Mouse (Mus musculus) brown adipose tissue, adult 24 weeks (tissue): ENCODE results near the gene Src. TPM values are rescaled to one million over a fixed set of nuclear protein-coding genes. Genes with fewer than 3 reads are reported as not detected.

ENCODE experiments used
- H3K27ac ChIP-seq: fragments of 200-500 bp; replicated peaks from 2 replicates; pipeline ENCODE4 v1.5.1; 2012; ENCODE audit warnings: low read depth, mild to moderate bottlenecking, low read length
- H3K4me1 ChIP-seq: fragments of 200-500 bp; 2 replicates; pipeline ENCODE4 v1.6.1; 2012; ENCODE audit warnings: low read length, mixed read lengths; ENCODE audit not compliant: control insufficient read depth, insufficient read depth, insufficient read length
- H3K4me3 ChIP-seq: fragments of 200-500 bp; 2 replicates; pipeline ENCODE4 v1.5.1; 2012; ENCODE audit warnings: low read depth, mild to moderate bottlenecking, low read length, moderate library complexity; ENCODE audit not compliant: insufficient read depth
- polyA plus RNA-seq: library from polyadenylated mRNA; stranded (reverse); fragments of >200 nt; gene quantifications from 2 replicates; pipeline ENCODE4 v1.2.4, GENCODE M21; 2012; ENCODE audit not compliant: missing spikeins, insufficient read depth, insufficient read length

The Src gene
- polyA plus RNA-seq, 1 experiment: 1.4 TPM

- H3K4me1 ChIP-seq: peaks cover under 1% of the 10 kb centered on the region; the same call in 1 of the 2 replicates
- H3K27ac ChIP-seq: no peak overlapping the region
- no peak overlapping the region for H3K4me3 ChIP-seq
Measured at GRCm38 (mm10) chr2:157509182-157509581, 90.9 kb downstream of the Src start.

- peaks cover 3% of the 10 kb centered on the region; the same call in 1 of the 2 replicates for H3K4me1 ChIP-seq
- H3K4me3 ChIP-seq: no peak overlapping the region
- H3K27ac ChIP-seq: no peak overlapping the region
Measured at GRCm38 (mm10) chr2:157510031-157510430, 91.8 kb downstream of the Src start.

DNA sequence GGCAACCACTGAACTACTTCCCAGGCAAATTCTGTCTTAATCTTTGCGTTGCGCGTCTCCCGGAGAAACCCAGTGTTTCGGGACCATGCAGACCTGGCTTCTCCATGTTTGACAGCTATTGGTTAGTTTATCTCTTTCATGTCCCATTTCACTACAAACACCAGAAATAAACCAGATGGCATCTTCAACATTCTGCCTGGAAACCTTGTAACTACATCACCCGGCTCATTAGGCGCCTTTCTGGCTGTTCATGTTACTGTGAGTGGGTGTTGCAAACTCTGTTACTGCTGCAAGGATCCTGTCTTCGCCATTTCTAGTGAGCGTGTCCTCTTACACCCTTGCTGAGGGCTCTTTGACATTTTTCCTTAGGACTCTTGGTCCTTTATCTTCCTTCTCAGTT, 94.6 kb downstream of the Src start:
- Histone ChIP-seq H3K4me3 (no peak overlapping the region), H3K27ac (peak overlapping the region; percentile 66), H3K4me1 (peaks cover 3% of the 10 kb centered on the region; the same call in 1 of the 2 replicates)

GRCm38 (mm10) chr2:157513737-157514208, 95.5 kb downstream of the Src start:
- peaks cover 3% of the 10 kb centered on the region; the same call in 1 of the 2 replicates for H3K4me1 ChIP-seq
- peak overlapping the region; percentile 74 for H3K27ac ChIP-seq
- H3K4me3 ChIP-seq: no peak overlapping the region

DNA sequence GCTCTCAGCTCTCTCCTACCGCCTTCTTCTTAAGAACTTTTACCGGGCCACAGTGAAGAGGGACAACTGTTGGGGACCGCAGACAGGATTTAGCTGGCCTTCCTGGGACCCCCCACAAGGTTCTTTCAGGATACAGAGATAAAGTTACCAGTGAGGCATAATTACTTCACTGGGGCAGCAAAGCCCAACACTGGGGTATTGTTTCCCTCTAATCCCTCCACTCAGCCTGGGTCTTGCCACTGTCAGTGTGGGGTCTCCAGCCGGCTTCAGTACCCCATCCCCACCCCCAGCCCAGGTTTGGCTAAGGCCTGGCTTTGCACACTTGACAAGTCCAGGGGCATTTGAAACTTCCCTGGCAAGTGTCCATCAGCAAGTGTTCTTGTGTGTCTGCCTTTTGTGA, 96.1 kb downstream of the Src start:
- Histone ChIP-seq H3K27ac (peak overlapping the region; percentile 74), H3K4me3 (no peak overlapping the region), H3K4me1 (peaks cover 3% of the 10 kb centered on the region; the same call in 1 of the 2 replicates)

- H3K27ac ChIP-seq: no peak overlapping the region
- peaks cover 8% of the 10 kb centered on the region; the same call in 1 of the 2 replicates for H3K4me1 ChIP-seq
- H3K4me3 ChIP-seq: no peak overlapping the region
Measured at GRCm38 (mm10) chr2:157517526-157517925, 99.3 kb downstream of the Src start.

- no peak overlapping the region for H3K4me3 ChIP-seq
- H3K4me1 ChIP-seq: peaks cover 8% of the 10 kb centered on the region; the same call in 1 of the 2 replicates
- no peak overlapping the region for H3K27ac ChIP-seq
Measured at GRCm38 (mm10) chr2:157518451-157518850, 100.2 kb downstream of the Src start.

DNA sequence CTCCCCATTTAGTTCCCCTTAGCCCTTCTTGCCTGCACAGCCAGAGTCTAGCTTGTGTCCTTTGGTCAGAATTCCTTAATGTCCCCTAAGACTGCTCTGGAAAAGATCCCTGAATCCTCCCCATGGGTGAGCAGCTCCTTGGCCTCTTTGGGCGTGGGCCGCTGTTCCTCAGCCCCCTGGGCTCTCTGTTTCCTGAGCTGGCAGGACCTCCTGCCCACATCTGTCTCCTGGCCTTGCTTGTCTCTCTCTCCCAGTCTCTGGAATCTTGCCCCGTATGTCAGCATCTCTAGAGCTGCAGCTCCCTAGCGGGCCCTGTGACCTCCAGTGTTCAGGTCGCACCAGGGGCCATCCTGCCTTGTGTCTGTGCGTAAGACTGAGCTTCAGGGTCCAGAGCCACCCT, 101.2 kb downstream of the Src start:
- Histone ChIP-seq H3K4me3 (no peak overlapping the region), H3K4me1 (0 out of 2 replicates have a peak, but pooled peaks cover 5% of the 10 kb centered on the region), H3K27ac (peak overlapping the region; percentile 69)

GRCm38 (mm10) chr2:157520496-157520895, 102.3 kb downstream of the Src start:
- H3K27ac ChIP-seq: peak overlapping the region; percentile 38; the same call in 1 of the 2 replicates
- no peak overlapping the region for H3K4me3 ChIP-seq
- H3K4me1 ChIP-seq: 0 out of 2 replicates have a peak, but pooled peaks cover 6% of the 10 kb centered on the region

Other genes starting within 250 kb of the Src start
- gene Rbl1, start 213.9 kb upstream of the Src start, polyA plus RNA-seq: 1.5 and 2.2 TPM in 2 replicates
- 62.2 and 69.3 TPM in 2 replicates for gene Rpn2, start 139.4 kb upstream of the Src start, polyA plus RNA-seq
- gene Mroh8, start 138.9 kb upstream of the Src start, polyA plus RNA-seq: not detected in 2 replicates
- gene Ghrh, start 70.9 kb upstream of the Src start, polyA plus RNA-seq: not detected in 2 replicates
- 26.0 and 26.5 TPM in 2 replicates for gene Manbal, start 50.9 kb upstream of the Src start, polyA plus RNA-seq
- 143 and 188 TPM in 2 replicates for gene Nnat, start 141.6 kb downstream of the Src start, polyA plus RNA-seq
- gene Blcap, start 152.8 kb downstream of the Src start, polyA plus RNA-seq: 71.0 and 74.7 TPM in 2 replicates